Mouse (Mus musculus) activated CD4-positive, CD25-positive, alpha-beta regulatory T cell, adult 9 weeks (primary cell): ENCODE measurements around the gene Unkl. TPM values are rescaled to one million over a fixed set of nuclear protein-coding genes. Genes with fewer than 3 reads are reported as not detected.

ENCODE experiments used
- polyA plus RNA-seq: library from polyadenylated mRNA; unstranded; fragments of 100-300 nt; shearing (Covaris generic); gene quantifications from one replicate; pipeline ENCODE4 v1.2.1, GENCODE M21; 2017

The Unkl gene
- polyA plus RNA-seq: 46.6 TPM

DNA sequence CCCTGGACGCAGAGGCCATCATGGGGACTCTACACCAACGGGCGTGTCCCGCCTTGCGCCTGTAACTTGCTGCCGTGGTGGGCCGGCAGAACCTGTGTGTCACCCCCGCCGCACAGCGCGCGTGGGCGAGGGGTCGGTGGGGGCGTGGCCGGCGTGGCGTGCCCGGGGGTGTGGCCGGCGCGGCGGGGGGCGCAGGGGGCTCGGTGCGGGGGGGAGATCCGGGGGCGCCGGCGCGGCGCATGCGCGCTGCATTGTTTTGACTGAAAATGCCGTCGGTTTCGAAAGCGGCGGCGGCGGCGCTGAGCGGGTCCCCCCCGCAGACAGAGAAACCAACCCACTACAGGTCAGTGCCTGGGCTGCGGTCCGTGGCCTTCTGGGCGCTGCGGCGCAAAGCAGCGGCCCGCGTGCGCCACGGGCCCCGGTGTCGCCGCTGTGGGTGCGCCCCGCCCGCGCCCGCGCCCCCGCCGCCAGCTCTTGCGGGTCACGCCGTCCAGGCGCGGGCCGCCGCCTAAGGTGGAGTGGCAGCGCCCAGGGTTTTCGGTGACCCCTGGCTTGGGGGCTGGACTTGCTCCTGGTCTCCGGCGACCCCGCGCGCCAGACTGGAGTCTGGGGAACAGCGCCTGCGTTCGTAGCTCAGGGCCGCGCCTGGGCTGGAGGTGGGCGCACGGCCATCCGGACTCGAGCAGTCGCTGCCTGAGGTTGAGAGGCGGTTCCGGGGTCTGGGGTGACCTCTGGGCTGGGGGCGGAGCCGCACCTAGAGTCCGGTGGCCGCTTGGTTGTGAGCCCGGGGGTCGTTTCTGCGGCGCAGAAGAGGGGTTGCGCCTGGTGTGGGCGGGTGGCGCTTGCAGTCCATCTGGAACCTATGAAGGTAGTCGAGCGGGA, at the start of gene Unkl:
Gene Unkl, plus strand, starts transcription at position 248 of the 882 bp plus-strand sequence.

DNA sequence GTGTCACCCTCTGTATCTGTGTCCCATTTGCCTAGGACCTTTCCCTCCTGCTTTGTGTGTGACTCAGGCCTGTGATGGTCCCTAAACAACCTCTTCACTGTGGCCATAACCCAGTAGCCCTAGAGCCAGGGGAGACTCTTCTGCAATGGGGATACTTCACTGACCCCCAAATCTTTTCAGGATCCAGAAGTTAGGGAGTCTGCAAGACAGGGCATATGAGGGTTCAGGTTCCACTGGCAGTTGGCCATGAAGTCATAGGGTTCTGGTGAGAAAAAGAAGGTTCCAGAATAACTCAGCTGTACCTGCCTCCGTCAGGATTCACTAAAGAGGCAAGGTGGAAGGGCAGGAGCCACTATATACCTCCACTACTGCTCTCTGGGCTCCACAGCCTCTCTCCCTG, 26.0 kb upstream of the Unkl start, which contains the start of gene Ccdc154:
Gene Ccdc154, plus strand, starts transcription at position 301 of the 400 bp plus-strand sequence.

DNA sequence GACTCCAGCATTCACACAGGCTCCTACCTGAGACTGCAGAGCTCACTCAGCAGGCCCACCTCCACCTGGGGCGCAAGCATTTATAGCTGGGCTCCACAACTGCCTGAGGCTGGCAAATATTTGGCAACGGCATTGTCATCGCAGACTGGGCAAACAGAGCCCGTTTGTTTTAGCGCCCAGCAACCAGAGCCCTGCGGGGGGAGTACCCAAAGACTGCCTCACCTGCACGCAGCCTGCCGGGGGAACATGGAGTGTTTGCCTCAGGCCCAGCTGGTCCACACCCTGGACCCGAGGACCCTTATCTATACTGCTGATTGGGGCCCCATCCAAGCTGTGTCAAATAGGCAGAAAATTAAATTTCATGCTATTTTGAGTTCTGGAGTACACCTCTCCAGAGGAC, 12.8 kb upstream of the Unkl start, which contains the start of gene Gm38655:
Gene Gm38655, minus strand, starts transcription at position 61 of the 400 bp plus-strand sequence.

DNA sequence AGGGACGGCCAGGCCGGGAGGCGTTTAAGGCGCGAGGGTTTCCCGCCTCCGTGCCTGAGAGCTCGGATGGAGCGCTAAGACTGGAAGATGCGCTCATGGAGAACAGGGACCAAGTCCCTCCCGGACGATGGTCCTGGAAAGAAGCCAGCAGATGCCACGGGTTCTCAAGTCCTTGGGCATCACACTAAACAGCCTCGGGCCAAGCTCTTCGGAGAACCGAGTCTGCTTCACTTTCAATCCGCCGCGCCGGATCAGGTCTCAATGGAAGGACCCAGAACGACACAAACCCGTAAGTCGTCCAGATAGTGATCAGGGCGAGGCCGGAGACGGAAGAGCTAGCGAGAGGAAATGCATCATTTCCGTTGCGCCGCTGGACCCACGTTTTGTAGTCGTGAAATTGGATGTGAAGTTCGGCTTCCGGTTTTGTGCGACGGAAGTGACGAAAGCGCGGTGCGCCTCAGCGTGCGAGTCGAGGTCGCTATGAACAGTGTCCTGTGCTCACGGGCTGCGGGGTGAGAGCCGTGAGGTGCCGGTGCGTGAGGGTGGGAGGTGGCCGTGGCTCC, 4.0 kb upstream of the Unkl start, which contains the start of gene BC003965:
Gene BC003965, plus strand, starts transcription at position 426 of the 563 bp plus-strand sequence.

DNA sequence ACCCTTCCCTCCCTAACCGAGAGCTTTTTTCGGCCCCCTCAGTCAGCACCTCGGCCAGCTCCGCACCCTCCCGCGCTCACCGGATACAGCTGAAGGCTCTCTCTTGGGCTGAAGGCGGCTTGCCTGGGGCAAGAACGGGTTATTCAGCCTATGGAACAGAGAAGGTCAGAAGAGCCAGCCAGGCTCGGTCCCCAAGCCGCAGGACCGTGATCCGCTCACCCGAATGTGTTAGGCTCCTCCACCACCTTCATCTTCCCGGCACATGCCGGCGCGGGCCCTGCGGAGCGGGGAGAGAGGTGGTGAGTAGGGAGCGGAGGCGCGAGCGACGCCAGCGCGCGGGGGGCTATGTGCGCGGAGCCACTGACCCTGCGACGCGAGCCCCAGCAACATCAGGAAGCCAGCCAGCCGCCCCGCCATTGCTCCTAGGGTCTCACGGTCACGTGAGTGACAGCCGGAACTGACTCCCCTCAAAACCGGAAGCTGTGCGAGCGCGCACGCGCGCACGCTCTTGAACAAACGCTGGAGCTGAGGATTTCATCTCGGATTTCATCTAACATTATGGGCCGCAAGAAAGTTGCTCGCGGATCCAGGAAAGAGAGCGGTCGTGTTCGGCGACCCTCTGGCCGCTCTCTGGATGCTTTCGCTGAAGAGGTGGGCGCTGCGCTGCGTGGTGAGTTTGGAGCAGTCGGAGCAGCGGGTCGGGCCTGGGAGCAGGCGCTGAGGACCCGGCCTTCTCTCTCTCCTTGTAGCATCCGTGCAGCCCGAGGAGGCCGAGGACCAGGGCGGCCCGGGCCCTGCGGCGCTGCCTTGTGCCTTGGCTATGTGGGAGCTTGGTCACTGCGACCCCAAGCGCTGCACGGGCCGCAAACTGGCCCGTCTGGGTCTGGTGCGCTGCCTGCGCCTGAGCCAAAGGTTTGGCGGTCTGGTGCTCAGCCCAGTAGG, 51.8 kb downstream of the Unkl start, which contains the start of the genes Gnptg and Tsr3:
Gene Gnptg, minus strand, starts transcription at position 430 of the 942 bp plus-strand sequence.
Gene Tsr3, plus strand, starts transcription at position 476 of the 942 bp plus-strand sequence.

DNA sequence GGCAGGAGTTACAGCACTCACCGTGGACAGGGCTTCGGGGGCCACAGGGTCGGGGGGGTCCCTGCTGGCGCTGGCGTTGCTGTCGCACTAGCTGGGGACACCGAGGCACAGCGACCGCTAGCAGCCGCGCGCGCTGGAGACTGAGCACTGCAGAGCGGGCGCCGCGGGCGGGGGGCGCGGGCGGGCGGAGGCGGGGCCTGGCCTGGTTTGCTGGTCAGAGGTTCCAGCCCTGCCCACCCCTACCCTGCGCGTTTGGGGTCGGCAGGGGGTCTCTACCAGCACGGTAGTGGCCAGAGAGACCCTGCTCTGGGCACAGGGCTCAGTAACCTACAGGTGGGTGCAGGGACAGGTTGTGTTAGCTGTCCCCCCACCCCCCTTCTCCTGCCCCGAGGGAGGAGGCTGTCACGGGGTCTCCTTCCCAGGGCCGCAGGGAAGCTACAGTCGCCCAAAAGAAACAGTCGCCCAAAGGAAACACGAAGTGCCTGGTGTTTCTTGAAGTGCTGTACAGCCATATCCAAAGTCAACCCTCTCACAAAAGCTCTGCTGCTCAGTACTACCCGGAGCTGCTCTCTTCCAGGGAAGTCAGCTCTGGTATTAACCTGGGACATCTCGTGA, 68.0 kb downstream of the Unkl start, which contains the start of gene Baiap3:
Gene Baiap3, minus strand, starts transcription at position 225 of the 615 bp plus-strand sequence.

DNA sequence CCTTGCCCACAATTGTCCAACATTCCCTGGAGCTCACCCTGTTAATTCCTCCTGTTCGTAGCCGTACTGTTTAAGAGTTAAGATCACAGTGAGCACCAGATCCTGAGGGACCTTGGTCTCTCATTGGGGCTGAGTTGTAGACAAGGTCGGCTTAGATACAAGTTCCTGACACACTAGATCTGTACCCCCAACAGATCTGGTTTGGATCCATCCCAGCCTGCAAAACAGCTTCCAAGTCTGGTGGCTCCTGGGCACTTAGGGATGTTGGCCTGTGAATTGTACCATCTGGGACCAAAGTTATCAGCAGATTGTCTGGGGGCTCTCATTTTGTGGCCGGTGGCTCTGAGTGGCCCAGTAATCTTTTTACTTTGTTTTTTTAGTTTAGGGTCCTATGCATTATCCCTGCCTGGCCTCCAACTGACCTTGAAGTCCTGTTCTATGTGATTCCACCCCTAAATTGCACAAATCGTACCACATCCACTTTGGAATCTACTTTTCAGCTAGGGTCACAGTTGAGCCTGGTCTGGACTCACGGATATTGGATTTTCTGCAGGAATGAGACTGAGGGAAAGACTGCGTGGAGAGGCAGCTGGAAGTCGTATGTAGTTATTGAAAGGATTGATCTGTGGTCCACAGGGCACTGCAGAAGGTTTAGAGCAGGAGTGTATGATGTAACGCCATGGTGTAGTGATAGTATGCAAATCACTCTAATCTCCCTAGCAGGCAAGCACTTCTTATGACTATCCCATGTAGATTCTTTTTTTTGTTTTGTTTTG, 86.6 kb downstream of the Unkl start, which contains the start of gene Ube2i:
Gene Ube2i, minus strand, starts transcription at position 52 of the 776 bp plus-strand sequence.

Other genes starting within 250 kb of the Unkl start
- gene Jpt2, start 227.7 kb upstream of the Unkl start, polyA plus RNA-seq: 38.0 TPM
- 6.3 TPM for gene Cramp1l, start 172.6 kb upstream of the Unkl start, polyA plus RNA-seq
- gene Ift140, start 172.3 kb upstream of the Unkl start, polyA plus RNA-seq: 26.8 TPM
- gene Tmem204, start 104.8 kb upstream of the Unkl start, polyA plus RNA-seq: 0.98 TPM
- gene Telo2, start 72.4 kb upstream of the Unkl start, polyA plus RNA-seq: 24.8 TPM
- gene Ptx4, start 67.6 kb upstream of the Unkl start, polyA plus RNA-seq: not detected
- gene Clcn7, start 55.0 kb upstream of the Unkl start, polyA plus RNA-seq: 41.9 TPM
- gene Ccdc154, start 25.9 kb upstream of the Unkl start, polyA plus RNA-seq: not detected
- not detected for gene Gm38655, start 12.9 kb upstream of the Unkl start, polyA plus RNA-seq
- gene BC003965, start 3.8 kb upstream of the Unkl start, polyA plus RNA-seq: 26.0 TPM
- 89.9 TPM for gene Gnptg, start 51.7 kb downstream of the Unkl start, polyA plus RNA-seq
- 45.3 TPM for gene Tsr3, start 51.8 kb downstream of the Unkl start, polyA plus RNA-seq
- gene Baiap3, start 68.0 kb downstream of the Unkl start, polyA plus RNA-seq: 42.3 TPM
- 525 TPM for gene Ube2i, start 86.2 kb downstream of the Unkl start, polyA plus RNA-seq
- not detected for gene Prss34, start 110.0 kb downstream of the Unkl start, polyA plus RNA-seq
- gene Prss28, start 120.2 kb downstream of the Unkl start, polyA plus RNA-seq: not detected
- gene Prss29, start 130.3 kb downstream of the Unkl start, polyA plus RNA-seq: not detected
- gene Tpsab1, start 157.2 kb downstream of the Unkl start, polyA plus RNA-seq: not detected
- gene Tpsb2, start 177.9 kb downstream of the Unkl start, polyA plus RNA-seq: not detected
- gene Tpsg1, start 180.9 kb downstream of the Unkl start, polyA plus RNA-seq: not detected
- gene Cacna1h, start 245.4 kb downstream of the Unkl start, polyA plus RNA-seq: not detected